Mouse (Mus musculus): ENCODE data around the gene Hmgb4. TPM values are rescaled to one million over a fixed set of nuclear protein-coding genes. Genes with fewer than 3 reads are reported as not detected.

Gene Hmgb4
- polyA plus RNA-seq (2017; shearing (Covaris generic)): not detected

GRCm38 (mm10) chr4:128260907-128261560 lies at the start of gene Hmgb4:
Hmgb4 (minus strand) TSS chr4:128260957.

Data from effector memory CD4-positive, alpha-beta T cell, adult 5 months (primary cell).